Mouse (Mus musculus): ENCODE results near the gene Dhdh.

GRCm38 (mm10) chr7:45455932-45456696 is 32.5 kb downstream of the Dhdh start:
- TF ChIP-seq CTCF (IDR thresholded peaks at IDR 0.05; ENCODE audit: control insufficient read depth, insufficient read depth, insufficient replicate concordance, low read depth, low read length) (no peak), POLR2A (IDR thresholded peaks at IDR 0.05; ENCODE audit: control insufficient read depth, low read depth, low read length) (no peak)
